Mouse (Mus musculus): ENCODE results near the gene Got1.

DNA sequence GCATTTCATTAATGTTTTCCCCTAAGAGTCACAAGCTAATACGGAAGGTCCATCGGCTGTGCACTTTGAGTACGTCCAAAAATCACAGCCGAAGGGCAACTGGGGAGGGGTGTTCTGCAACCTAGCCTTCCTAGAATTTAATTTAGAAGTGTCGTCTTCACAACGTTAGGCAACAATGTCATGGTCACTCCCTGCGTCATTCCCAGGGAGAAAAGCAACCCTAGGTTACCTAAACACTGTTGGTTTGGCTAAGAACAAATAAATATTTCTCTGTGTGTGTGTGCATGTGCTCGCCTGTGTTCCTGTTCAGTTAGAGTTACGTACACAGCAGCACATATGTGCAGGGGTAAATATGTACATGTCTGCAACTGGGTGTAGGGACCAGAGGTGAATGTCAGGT is 1.6 kb upstream of the Got1 start:
- TF ChIP-seq CTCF (IDR thresholded peaks at IDR 0.05; ENCODE audit: borderline replicate concordance, insufficient read depth, low read depth, low read length) (no peak), POLR2A (IDR thresholded peaks at IDR 0.05; ENCODE audit: borderline replicate concordance, insufficient read depth, low read length) (no peak)

All from cerebellum, adult 2 months (tissue).